Mouse (Mus musculus) cerebellum, adult 2 months (tissue): ENCODE data around the gene Zfp617. TPM values are rescaled to one million over a fixed set of nuclear protein-coding genes. Genes with fewer than 3 reads are reported as not detected.
"Not testable (repeated sequence)": the region's sequence is repeated elsewhere in the genome, so short reads cannot be mapped to it uniquely, and the experiment has no call there.

ENCODE experiments used
- DNase-seq, 2 experiments: peaks; one replicate each; pipeline ENCODE4 v3.0.0; 2021
- H3K27ac ChIP-seq: fragments of 200-500 bp; 2 replicates; pipeline ENCODE4 v1.5.1; 2012; ENCODE audit warnings: low read length, control low read depth, inconsistent platforms; ENCODE audit not compliant: insufficient read depth
- H3K27me3 ChIP-seq: fragments of 200-500 bp; 2 replicates; pipeline ENCODE4 v1.6.1; 2012; ENCODE audit warnings: inconsistent platforms, mild to moderate bottlenecking, low read length, moderate library complexity; ENCODE audit not compliant: control insufficient read depth, insufficient read depth
- H3K4me1 ChIP-seq: fragments of 200-500 bp; 2 replicates; pipeline ENCODE4 v1.6.1; 2011; ENCODE audit warnings: low read length; ENCODE audit not compliant: control insufficient read depth, insufficient read depth
- H3K4me3 ChIP-seq: fragments of 200-500 bp; replicated peaks from 2 replicates; pipeline ENCODE3; 2011; ENCODE audit warnings: mild to moderate bottlenecking, low read depth, low read length, control low read depth; ENCODE audit not compliant: insufficient read depth
- CTCF ChIP-seq: fragments of 200-500 bp; IDR thresholded peaks from 2 replicates; pipeline ENCODE4 v1.5.1; 2011; ENCODE audit warnings: low read depth, mild to moderate bottlenecking, control low read depth, low read length, moderate library complexity, borderline replicate concordance; ENCODE audit not compliant: insufficient read depth
- POLR2A ChIP-seq: fragments of 200-500 bp; IDR thresholded peaks from 2 replicates; pipeline ENCODE4 v1.6.1; 2011; ENCODE audit warnings: low read length, control low read depth, borderline replicate concordance; ENCODE audit not compliant: insufficient read depth
- WGBS: fragments of 180-500 bp; shearing (Covaris S2); methylation state at CpG from one replicate; pipeline ENCODE4 v1.1.7; 2018; 5-methylcytosine and 5-hydroxymethylcytosine counted together
- polyA plus RNA-seq: library from polyadenylated mRNA; depleted of rRNA; stranded (reverse); fragments of >200 nt; gene quantifications from 2 replicates; pipeline ENCODE4 v1.2.3, GENCODE M21; 2012

Zfp617 gene
- polyA plus RNA-seq, 1 experiment, result 20.8 TPM

GRCm38 (mm10) chr8:71948624-71949023 lies 40.2 kb downstream of the Zfp617 start:
- no peaks in the 10 kb centered on the region for H3K27me3 ChIP-seq
- peaks cover 3% of the 10 kb centered on the region; the same call in 1 of the 2 replicates for H3K4me1 ChIP-seq
- H3K27ac ChIP-seq, result no peak overlapping the region
- DNase-seq, result no peak
- 91% methylated on average over 5 of the region's 5 CpGs for WGBS
- H3K4me3 ChIP-seq, result no peak overlapping the region
- TF ChIP-seq CTCF, result no peak
- TF ChIP-seq POLR2A, result no peak

GRCm38 (mm10) chr8:71950482-71951221 lies 42.2 kb downstream of the Zfp617 start, which contains the start of gene Zfp961:
Gene Zfp961, plus strand, starts transcription at chr8:71951038.
- H3K27ac ChIP-seq, result peak within 1 kb of the TSS; percentile 64
- H3K4me1 ChIP-seq, result peaks cover 3% of the 10 kb centered on the region; the same call in 1 of the 2 replicates
- H3K4me3 ChIP-seq, result peak within 1 kb of the TSS; percentile 86
- DNase-seq, result peak; percentile 99
- WGBS, result 4% methylated on average over 34 of the region's 34 CpGs
- no peaks in the 10 kb centered on the region for H3K27me3 ChIP-seq
- TF ChIP-seq CTCF (no peak), POLR2A (peak; percentile 90)

- H3K27me3 ChIP-seq, result no peaks in the 10 kb centered on the region
- 29% methylated on average over 14 of the region's 14 CpGs for WGBS
- H3K4me3 ChIP-seq, result peak overlapping the region; percentile 52
- no peak overlapping the region for H3K27ac ChIP-seq
- no peak for TF ChIP-seq CTCF
- TF ChIP-seq POLR2A, result no peak
- peaks cover 3% of the 10 kb centered on the region; the same call in 1 of the 2 replicates for H3K4me1 ChIP-seq
- peak; percentile 12 to 41 for DNase-seq
These were observed 43.2 kb downstream of the Zfp617 start for GRCm38 (mm10) chr8:71951436-71952161.

- TF ChIP-seq CTCF (no peak), POLR2A (no peak)
- Histone ChIP-seq H3K4me1 (peaks cover 3% of the 10 kb centered on the region; the same call in 1 of the 2 replicates), H3K27me3 (no peaks in the 10 kb centered on the region), H3K4me3 (no peak overlapping the region), H3K27ac (no peak overlapping the region)
- 94% methylated on average over 1 of the region's 1 CpGs for WGBS
- DNase-seq, result no peak
These were observed 44.1 kb downstream of the Zfp617 start for GRCm38 (mm10) chr8:71952489-71952888.

- 98% methylated on average over 16 of the region's 16 CpGs for WGBS
- not testable (repeated sequence) for H3K4me1 ChIP-seq, H3K27ac ChIP-seq, H3K27me3 ChIP-seq, DNase-seq, H3K4me3 ChIP-seq
These were observed 44.7 kb downstream of the Zfp617 start for GRCm38 (mm10) chr8:71952961-71953700.

GRCm38 (mm10) chr8:71954666-71955065 lies 46.2 kb downstream of the Zfp617 start:
- H3K4me3 ChIP-seq, result no peak overlapping the region
- 98% methylated on average over 9 of the region's 9 CpGs for WGBS
- H3K27me3 ChIP-seq, result no peaks in the 10 kb centered on the region
- no peak for DNase-seq
- peaks cover 3% of the 10 kb centered on the region; the same call in 1 of the 2 replicates for H3K4me1 ChIP-seq
- no peak overlapping the region for H3K27ac ChIP-seq
- TF ChIP-seq POLR2A, result no peak
- no peak for TF ChIP-seq CTCF

GRCm38 (mm10) chr8:71960483-71960882 lies 52.0 kb downstream of the Zfp617 start:
- no peak for DNase-seq
- Histone ChIP-seq H3K27me3 (no peaks in the 10 kb centered on the region), H3K4me3 (no peak overlapping the region), H3K27ac (no peak overlapping the region), H3K4me1 (no peaks in the 10 kb centered on the region)
- TF ChIP-seq CTCF (no peak), POLR2A (no peak)
